Mouse (Mus musculus) intestine, embryonic 14.5 days (tissue): ENCODE measurements at regions not wholly inside any gene's neighbourhood (a gene's known extent, or its start where the extent isn't known, plus 50 kb on each side); places are given as distances from the start of the nearest gene placed in this dataset.

Experiments used
- ATAC-seq: fragments of 200-750 bp; cut with Nextera tagmentation; replicated peaks from 2 replicates; pipeline ENCODE4 v1.8.0; 2017; ENCODE audit warnings: low read depth, moderate number of reproducible peaks, moderate TSS enrichment, moderate library complexity; ENCODE audit not compliant: low FRiP score, low TSS enrichment
- DNase-seq: peaks from one replicate; pipeline ENCODE4 v3.0.0-alpha.2; 2018; ENCODE audit warnings: low spot score
- H3K27ac ChIP-seq: fragments of 300-500 bp; sonication (generic); 2 replicates; pipeline ENCODE4 v1.5.1; 2014; ENCODE audit warnings: low read depth, mild to moderate bottlenecking, control low read depth
- H3K27me3 ChIP-seq: fragments of 300-500 bp; sonication (generic); replicated peaks from 2 replicates; pipeline ENCODE4 v1.6.1; 2014; ENCODE audit warnings: low read length, control low read depth; ENCODE audit not compliant: control insufficient read depth, insufficient read depth
- H3K36me3 ChIP-seq: fragments of 300-500 bp; sonication (generic); 2 replicates; pipeline ENCODE4 v1.6.1; 2014; ENCODE audit warnings: low read length, control low read depth; ENCODE audit not compliant: control insufficient read depth, insufficient read depth
- H3K4me1 ChIP-seq: fragments of 300-500 bp; sonication (generic); replicated peaks from 2 replicates; pipeline ENCODE4 v1.6.1; 2014; ENCODE audit warnings: low read length, control low read depth, mixed read lengths; ENCODE audit not compliant: control insufficient read depth, insufficient read depth
- H3K4me2 ChIP-seq: fragments of 300-500 bp; sonication (generic); 2 replicates; pipeline ENCODE4 v1.6.1; 2014; ENCODE audit warnings: low read length
- H3K4me3 ChIP-seq: fragments of 300-500 bp; sonication (generic); 2 replicates; pipeline ENCODE4 v1.5.1; 2014; ENCODE audit warnings: low read depth, low read length, control low read depth, mixed read lengths
- H3K9ac ChIP-seq: fragments of 300-500 bp; sonication (generic); 2 replicates; pipeline ENCODE4 v1.6.1; 2014; ENCODE audit warnings: mild to moderate bottlenecking, low read length
- H3K9me3 ChIP-seq: fragments of 300-500 bp; sonication (generic); 2 replicates; pipeline ENCODE4 v1.6.1; 2016; ENCODE audit warnings: low read length, control low read depth; ENCODE audit not compliant: control insufficient read depth
- WGBS: fragments of 180-500 bp; shearing (Covaris S2); extraction: QIAGEN DNeasy Blood & Tissue Kit; methylation state at CpG from one replicate; pipeline ENCODE4 v1.1.7; 2014; 5-methylcytosine and 5-hydroxymethylcytosine counted together

- 86% methylated on average over 2 of the region's 2 CpGs for WGBS
- no peak for ATAC-seq
- H3K4me3 ChIP-seq: no peak overlapping the region
Measured at GRCm38 (mm10) chr6:101905029-101905342, 527.3 kb upstream of the Pdzrn3 start.

GRCm38 (mm10) chr6:101904234-101905028, 526.7 kb upstream of the Pdzrn3 start:
- Histone ChIP-seq H3K9me3 (no peaks in the 10 kb centered on the region), H3K27me3 (no peaks in the 10 kb centered on the region), H3K36me3 (no peaks in the 10 kb centered on the region), H3K4me1 (no peaks in the 10 kb centered on the region), H3K9ac (no peak overlapping the region), H3K4me2 (no peak overlapping the region), H3K4me3 (no peak overlapping the region), H3K27ac (no peak overlapping the region)
- DNase-seq: no peak
- 33% methylated on average over 2 of the region's 2 CpGs for WGBS
- ATAC-seq: no peak

More at GRCm38 (mm10) chr6:101905029-101905342, 527.3 kb upstream of the Pdzrn3 start:
- Histone ChIP-seq H3K36me3 (no peaks in the 10 kb centered on the region), H3K4me2 (no peak overlapping the region), H3K4me1 (no peaks in the 10 kb centered on the region), H3K9ac (no peak overlapping the region), H3K27me3 (no peaks in the 10 kb centered on the region), H3K27ac (no peak overlapping the region), H3K9me3 (no peaks in the 10 kb centered on the region)
- no peak for DNase-seq

- WGBS: 68% methylated on average over 2 of the region's 2 CpGs
- Histone ChIP-seq H3K4me1 (no peaks in the 10 kb centered on the region), H3K4me3 (no peak overlapping the region), H3K9ac (no peak overlapping the region), H3K9me3 (no peaks in the 10 kb centered on the region), H3K36me3 (no peaks in the 10 kb centered on the region), H3K27ac (no peak overlapping the region), H3K27me3 (no peaks in the 10 kb centered on the region), H3K4me2 (no peak overlapping the region)
- ATAC-seq: no peak
- no peak for DNase-seq
Measured at GRCm38 (mm10) chr6:101902276-101902675, 524.6 kb upstream of the Pdzrn3 start.

GRCm38 (mm10) chr6:101898544-101898943, 520.8 kb upstream of the Pdzrn3 start:
- Histone ChIP-seq H3K4me3 (no peak overlapping the region), H3K36me3 (no peaks in the 10 kb centered on the region), H3K9me3 (no peaks in the 10 kb centered on the region), H3K27me3 (no peaks in the 10 kb centered on the region), H3K4me1 (no peaks in the 10 kb centered on the region), H3K27ac (no peak overlapping the region), H3K9ac (no peak overlapping the region), H3K4me2 (no peak overlapping the region)
- no peak for ATAC-seq
- DNase-seq: no peak
- WGBS: 83% methylated on average over 4 of the region's 4 CpGs

GRCm38 (mm10) chr6:101890655-101891054, 513.0 kb upstream of the Pdzrn3 start:
- Histone ChIP-seq H3K9me3 (no peaks in the 10 kb centered on the region), H3K27me3 (no peaks in the 10 kb centered on the region), H3K9ac (no peak overlapping the region), H3K4me2 (no peak overlapping the region), H3K4me3 (no peak overlapping the region), H3K4me1 (no peaks in the 10 kb centered on the region), H3K27ac (no peak overlapping the region), H3K36me3 (no peaks in the 10 kb centered on the region)
- ATAC-seq (no peak), DNase-seq (no peak)

- Histone ChIP-seq H3K4me2 (no peak overlapping the region), H3K9ac (no peak overlapping the region), H3K9me3 (no peaks in the 10 kb centered on the region), H3K4me3 (no peak overlapping the region), H3K27me3 (no peaks in the 10 kb centered on the region), H3K4me1 (0 out of 2 replicates have a peak, but pooled peaks cover 6% of the 10 kb centered on the region), H3K27ac (peak overlapping the region; percentile 38; the same call in 1 of the 2 replicates), H3K36me3 (no peaks in the 10 kb centered on the region)
- WGBS: 33% methylated on average over 4 of the region's 4 CpGs
- ATAC-seq (no peak), DNase-seq (no peak)
Measured at GRCm38 (mm10) chr6:101882938-101883337, 505.2 kb upstream of the Pdzrn3 start.

- H3K9me3 ChIP-seq: no peaks in the 10 kb centered on the region
- DNase-seq (no peak), ATAC-seq (no peak)
- H3K27me3 ChIP-seq: no peaks in the 10 kb centered on the region
- no peaks in the 10 kb centered on the region for H3K4me1 ChIP-seq
- no peak overlapping the region for H3K9ac ChIP-seq
- 45% methylated on average over 1 of the region's 1 CpGs for WGBS
- no peak overlapping the region for H3K27ac ChIP-seq
- no peak overlapping the region for H3K4me2 ChIP-seq
- H3K36me3 ChIP-seq: no peaks in the 10 kb centered on the region
- no peak overlapping the region for H3K4me3 ChIP-seq
Measured at GRCm38 (mm10) chr6:101874894-101875293, 497.2 kb upstream of the Pdzrn3 start.

GRCm38 (mm10) chr6:101858895-101859294, 481.2 kb upstream of the Pdzrn3 start:
- H3K4me2 ChIP-seq: no peak overlapping the region
- ATAC-seq (no peak), DNase-seq (no peak)
- H3K9ac ChIP-seq: no peak overlapping the region
- no peaks in the 10 kb centered on the region for H3K36me3 ChIP-seq
- no peak overlapping the region for H3K27ac ChIP-seq
- 54% methylated on average over 5 of the region's 5 CpGs for WGBS
- no peak overlapping the region for H3K4me3 ChIP-seq
- no peaks in the 10 kb centered on the region for H3K27me3 ChIP-seq
- no peaks in the 10 kb centered on the region for H3K9me3 ChIP-seq
- H3K4me1 ChIP-seq: no peaks in the 10 kb centered on the region

- Histone ChIP-seq H3K4me3 (no peak overlapping the region), H3K4me2 (no peak overlapping the region), H3K27ac (no peak overlapping the region), H3K27me3 (no peaks in the 10 kb centered on the region), H3K36me3 (no peaks in the 10 kb centered on the region), H3K4me1 (no peaks in the 10 kb centered on the region), H3K9ac (no peak overlapping the region), H3K9me3 (no peaks in the 10 kb centered on the region)
- WGBS: 76% methylated on average over 4 of the region's 4 CpGs
- DNase-seq: no peak
- no peak for ATAC-seq
Measured at GRCm38 (mm10) chr6:101840695-101841094, 463.0 kb upstream of the Pdzrn3 start.
